ENCODE assay signal across 8 mouse cellular contexts in genomic region chr1:90588021-90588734, GRCm38 (mm10). TPM values are rescaled to one million over a fixed set of nuclear protein-coding genes. Genes with fewer than 3 reads are reported as not detected.
DNase-seq lines count a peak whose midpoint lies in the region; ATAC-seq and TF ChIP-seq lines count a peak whose summit lies in the region.

No protein-coding gene starts in this region.

- H3K27me3 ChIP-seq in limb, embryonic 10.5 days (ENCODE audit: low read depth, poor library complexity, severe bottlenecking): peaks cover 53% of the 10 kb centered on the region
- H3K27me3 ChIP-seq in midbrain, postnatal 0 days (ENCODE audit: insufficient read depth, low read length): 0 out of 2 replicates have a peak, but pooled peaks cover 3% of the 10 kb centered on the region
- H3K27me3 ChIP-seq in stomach, embryonic 16.5 days (ENCODE audit: control insufficient read depth, insufficient read depth, low read length): no peaks in the 10 kb centered on the region

- peak; percentile 93 for TF ChIP-seq CTCF in midbrain, postnatal 0 days (IDR thresholded peaks at IDR 0.05)

- H3K27ac ChIP-seq in limb, embryonic 10.5 days: peak overlapping the region; percentile 38; the same call in 1 of the 2 replicates
- no peak overlapping the region; the same call in 1 of the 2 replicates for H3K27ac ChIP-seq in midbrain, postnatal 0 days (ENCODE audit: low read depth, low read length)
- no peak overlapping the region for H3K27ac ChIP-seq in stomach, embryonic 16.5 days (ENCODE audit: low read length)

- H3K4me1 ChIP-seq in limb, embryonic 10.5 days: peaks cover 21% of the 10 kb centered on the region
- H3K4me1 ChIP-seq in midbrain, postnatal 0 days (ENCODE audit: insufficient read depth, low read length): no peaks in the 10 kb centered on the region
- H3K4me1 ChIP-seq in stomach, embryonic 16.5 days (ENCODE audit: control insufficient read depth, insufficient read depth, low read length): peaks cover 9% of the 10 kb centered on the region; the same call in 1 of the 2 replicates

- H3K4me3 ChIP-seq in limb, embryonic 10.5 days: no peak overlapping the region
- H3K4me3 ChIP-seq in midbrain, postnatal 0 days (ENCODE audit: low read depth, low read length): no peak overlapping the region
- H3K4me3 ChIP-seq in stomach, embryonic 16.5 days (replicated peaks; ENCODE audit: low read length): no peak overlapping the region

- H3K36me3 ChIP-seq in limb, embryonic 10.5 days: no peaks in the 10 kb centered on the region
- H3K36me3 ChIP-seq in midbrain, postnatal 0 days (ENCODE audit: insufficient read depth, low read length): no peaks in the 10 kb centered on the region
- H3K36me3 ChIP-seq in stomach, embryonic 16.5 days (ENCODE audit: control insufficient read depth, insufficient read depth, low read length): no peaks in the 10 kb centered on the region

- ATAC-seq in midbrain, postnatal 0 days (ENCODE audit: low FRiP score): peak; percentile 71
- ATAC-seq in stomach, embryonic 16.5 days (ENCODE audit: insufficient read depth, low FRiP score): peak; percentile 47; the same call in 1 of the 2 replicates

- no peak overlapping the region for H3K9ac ChIP-seq in midbrain, postnatal 0 days (replicated peaks; ENCODE audit: low read length, poor library complexity, severe bottlenecking)
- no peak overlapping the region for H3K9ac ChIP-seq in stomach, embryonic 16.5 days (ENCODE audit: low read length)

- H3K4me2 ChIP-seq in midbrain, postnatal 0 days (ENCODE audit: low read depth, low read length, poor library complexity, severe bottlenecking): no peak overlapping the region
- no peak overlapping the region for H3K4me2 ChIP-seq in stomach, embryonic 16.5 days (ENCODE audit: low read depth, low read length)

- WGBS in limb, embryonic 10.5 days: 63% methylated on average over 9 of the region's 9 CpGs
- 60% methylated on average over 9 of the region's 9 CpGs for WGBS in midbrain, postnatal 0 days
- WGBS in stomach, embryonic 16.5 days: 57% methylated on average over 9 of the region's 9 CpGs

- no peaks in the 10 kb centered on the region for H3K9me3 ChIP-seq in limb, embryonic 10.5 days (replicated peaks)
- H3K9me3 ChIP-seq in midbrain, postnatal 0 days (ENCODE audit: low read length): no peaks in the 10 kb centered on the region
- no peaks in the 10 kb centered on the region for H3K9me3 ChIP-seq in stomach, embryonic 16.5 days (replicated peaks; ENCODE audit: control insufficient read depth, low read length)

- DNase-seq in 3134 (ENCODE audit: extremely low read depth, insufficient read length, low spot score): peak; percentile 48
- DNase-seq in adrenal gland, adult 8-10 months: peak; percentile 58
- DNase-seq in embryo, embryonic 11.5 days (ENCODE audit: low read depth, low spot score): peak; percentile 71
- peak; percentile 84 to 91 for DNase-seq in heart, adult 18-20 months
- DNase-seq in kidney, adult 9 months: peak; percentile 80
- peak; percentile 77 for DNase-seq in limb, embryonic 10.5 days (ENCODE audit: low spot score)
- peak; percentile 90 for DNase-seq in midbrain, postnatal 0 days (ENCODE audit: low spot score)

RNA-seq across cellular contexts. Expression of gene Cops8, which starts 14.6 kb away (rescaled TPM):
- 100 to 1,000 TPM in 1 of 4 experiments, 10 to 100 TPM in 3; 65.9 to 107 (median 91.5) TPM for total RNA-seq in adrenal gland, adult 8-10 months (2022)
- 10 to 100 TPM; 92.6 to 98.4 TPM for total RNA-seq in heart, adult 18-20 months (2021)
- 206 and 213 TPM in 2 replicates for polyA plus RNA-seq in limb, embryonic 10.5 days (2016; fragmentation: Nextera tagmentation; extraction: Ambion mirVana)
- 85.5 and 141 TPM in 2 replicates for total RNA-seq in midbrain, postnatal 0 days (2014; rRNA removed)
- 170 and 174 TPM in 2 replicates for polyA plus RNA-seq in midbrain, postnatal 0 days (2015; fragmentation: Nextera tagmentation; extraction: Ambion mirVana)
- polyA plus RNA-seq in stomach, embryonic 16.5 days (2015; fragmentation: Nextera tagmentation; extraction: Ambion mirVana): 123 and 138 TPM in 2 replicates
